Mouse (Mus musculus) fat pad, adult 2 months (tissue): ENCODE measurements around the gene Vmn1r211.
"Not testable (repeated sequence)": the region's sequence is repeated elsewhere in the genome, so short reads cannot be mapped to it uniquely, and the experiment has no call there.

Source experiments
- DNase-seq: peaks from one replicate; pipeline ENCODE4 v3.0.0-alpha.2; 2011; ENCODE audit warnings: low read depth, low spot score; ENCODE audit errors: extremely low read depth

Vmn1r211 gene

DNA sequence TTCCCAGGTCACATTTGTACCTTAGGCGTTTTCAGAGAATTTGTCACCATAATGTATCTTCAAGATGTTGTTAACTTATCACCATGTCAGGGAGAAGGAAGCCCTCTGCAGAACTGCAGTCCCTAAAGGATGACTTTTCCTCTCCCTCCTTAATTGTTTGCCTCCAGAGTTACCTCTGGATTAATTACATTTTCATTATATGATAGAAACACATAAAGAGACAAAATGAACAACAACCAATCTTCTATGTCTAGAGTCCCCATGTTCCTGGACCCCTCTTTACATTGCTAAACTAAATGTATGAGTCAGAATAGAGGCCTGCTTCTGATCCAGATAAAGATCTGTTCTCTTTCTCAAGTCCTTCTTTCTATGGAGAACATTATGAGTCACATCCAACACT lies at the start of gene Vmn1r211:
Gene Vmn1r211 (minus strand): TSS at position 101 of the 400 bp plus-strand sequence.
- DNase-seq = no peak

GRCm38 (mm10) chr13:22884105-22884504 lies 26.7 kb upstream of the Vmn1r211 start, which contains the start of gene Vmn1r212:
Gene Vmn1r212 (minus strand): TSS chr13:22884205.
- DNase-seq = no peak

GRCm38 (mm10) chr13:22879257-22879656 lies 21.9 kb upstream of the Vmn1r211 start:
- no peak for DNase-seq

- no peak for DNase-seq
These were observed 2.6 kb downstream of the Vmn1r211 start for GRCm38 (mm10) chr13:22854760-22855159.

- no peak for DNase-seq
These were observed 10.6 kb downstream of the Vmn1r211 start for GRCm38 (mm10) chr13:22846798-22847197.

DNA sequence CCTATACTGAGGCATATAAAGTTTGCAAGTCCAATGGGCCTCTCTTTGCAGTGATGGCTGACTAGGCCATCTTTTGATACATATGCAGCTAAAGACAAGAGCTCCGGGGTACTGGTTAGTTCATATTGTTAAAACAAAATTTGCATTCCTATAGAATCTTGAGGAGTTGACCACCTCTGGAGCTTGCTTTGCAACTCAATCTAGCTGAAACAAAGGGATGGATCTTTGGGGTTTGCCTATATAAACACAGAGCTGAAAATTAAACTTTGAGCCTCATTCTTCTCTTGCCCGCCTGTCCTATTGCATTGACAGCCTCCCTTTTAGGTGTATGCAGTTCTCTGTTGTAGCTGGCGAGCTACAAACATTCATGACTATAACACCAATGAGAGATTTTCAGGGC lies 13.1 kb downstream of the Vmn1r211 start:
- not testable (repeated sequence) for DNase-seq

GRCm38 (mm10) chr13:22831248-22831647 lies 26.1 kb downstream of the Vmn1r211 start, which contains the start of gene Vmn1r210:
Gene Vmn1r210 (minus strand): TSS chr13:22831348.
- DNase-seq = no peak

- DNase-seq = not testable (repeated sequence)
These were observed 28.0 kb downstream of the Vmn1r211 start for GRCm38 (mm10) chr13:22829395-22829794.

- DNase-seq = not testable (repeated sequence)
These were observed 35.8 kb downstream of the Vmn1r211 start for GRCm38 (mm10) chr13:22821601-22822000.

DNA sequence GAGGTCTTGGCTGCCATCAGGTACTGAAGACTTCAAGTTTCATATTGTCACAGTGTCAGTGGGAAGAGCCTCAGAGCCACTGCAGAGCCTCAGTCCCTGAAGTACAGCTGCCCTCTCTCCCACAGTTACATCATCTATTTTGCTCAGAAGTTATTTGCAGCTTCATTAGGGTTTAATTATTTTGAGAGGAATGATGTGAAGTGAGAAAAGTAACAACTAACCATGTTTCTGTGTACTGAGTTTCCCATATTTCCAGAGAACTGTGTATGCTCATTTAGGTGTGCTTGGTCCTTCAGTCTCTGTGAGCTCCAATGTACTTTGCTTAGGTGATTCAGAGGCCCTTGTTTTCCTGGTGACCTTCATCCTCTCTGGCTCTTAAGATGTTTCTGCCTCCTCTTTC lies 47.8 kb downstream of the Vmn1r211 start, which contains the start of gene Vmn1r209:
Gene Vmn1r209 (minus strand): TSS at position 101 of the 400 bp plus-strand sequence.
- DNase-seq = not testable (repeated sequence)
